Mouse (Mus musculus): ENCODE results near the gene Casp14. TPM values are rescaled to one million over a fixed set of nuclear protein-coding genes. Genes with fewer than 3 reads are reported as not detected.

Casp14 gene
- polyA plus RNA-seq, 1 experiment from 2014 or later = not detected

Other genes with a start within 250 kb of the Casp14 start
- gene Olfr1358, start 200.9 kb downstream of the Casp14 start, polyA plus RNA-seq (2015; fragmentation: Nextera tagmentation; extraction: Ambion mirVana) = not detected in 2 replicates
- 45.3 and 50.3 TPM in 2 replicates for gene Ilvbl, start 143.9 kb downstream of the Casp14 start, polyA plus RNA-seq (2015; fragmentation: Nextera tagmentation; extraction: Ambion mirVana)
- 16.7 and 18.7 TPM in 2 replicates for gene Syde1, start 126.3 kb downstream of the Casp14 start, polyA plus RNA-seq (2015; fragmentation: Nextera tagmentation; extraction: Ambion mirVana)
- not detected in 2 replicates for gene Olfr1357, start 100.2 kb downstream of the Casp14 start, polyA plus RNA-seq (2015; fragmentation: Nextera tagmentation; extraction: Ambion mirVana)
- not detected in 2 replicates for gene Ccdc105, start 34.8 kb upstream of the Casp14 start, polyA plus RNA-seq (2015; fragmentation: Nextera tagmentation; extraction: Ambion mirVana)
- 0.49 and 0.81 TPM in 2 replicates for gene Slc1a6, start 62.2 kb upstream of the Casp14 start, polyA plus RNA-seq (2015; fragmentation: Nextera tagmentation; extraction: Ambion mirVana)
- not detected in 2 replicates for gene Olfr1356, start 133.9 kb upstream of the Casp14 start, polyA plus RNA-seq (2015; fragmentation: Nextera tagmentation; extraction: Ambion mirVana)
- gene Olfr1355, start 157.2 kb upstream of the Casp14 start, polyA plus RNA-seq (2015; fragmentation: Nextera tagmentation; extraction: Ambion mirVana) = not detected in 2 replicates
- not detected in 2 replicates for gene Olfr1354, start 194.9 kb upstream of the Casp14 start, polyA plus RNA-seq (2015; fragmentation: Nextera tagmentation; extraction: Ambion mirVana)
- not detected in 2 replicates for gene Olfr8, start 232.3 kb upstream of the Casp14 start, polyA plus RNA-seq (2015; fragmentation: Nextera tagmentation; extraction: Ambion mirVana)
- not detected in 2 replicates for gene Olfr1353, start 245.0 kb upstream of the Casp14 start, polyA plus RNA-seq (2015; fragmentation: Nextera tagmentation; extraction: Ambion mirVana)